Mouse (Mus musculus) neural tube, embryonic 11.5 days (tissue): Measurements from ENCODE around the gene Kif24. TPM values are rescaled to one million over a fixed set of nuclear protein-coding genes. Genes with fewer than 3 reads are reported as not detected.

ENCODE experiments used
- ATAC-seq: fragments of 200-750 bp; cut with Nextera tagmentation; 2 replicates; pipeline ENCODE4 v1.8.0; 2017; ENCODE audit warnings: moderate number of reproducible peaks, mild to moderate bottlenecking, moderate TSS enrichment, moderate library complexity; ENCODE audit not compliant: insufficient read depth, low FRiP score, low TSS enrichment
- DNase-seq: peaks from one replicate; pipeline ENCODE4 v3.0.0-alpha.2; 2015; ENCODE audit warnings: low spot score
- H3K27ac ChIP-seq: fragments of 300-500 bp; sonication (generic); 2 replicates; pipeline ENCODE4 v1.5.1; 2014; ENCODE audit warnings: low read depth, mild to moderate bottlenecking, low read length
- H3K27me3 ChIP-seq: fragments of 300-500 bp; sonication (generic); 2 replicates; pipeline ENCODE4 v1.6.1; 2014; ENCODE audit warnings: mild to moderate bottlenecking, low read length, mixed read lengths; ENCODE audit not compliant: control insufficient read depth, insufficient read depth
- H3K36me3 ChIP-seq: fragments of 300-500 bp; sonication (generic); 2 replicates; pipeline ENCODE4 v1.6.1; 2014; ENCODE audit warnings: mild to moderate bottlenecking, low read length, moderate library complexity, mixed read lengths; ENCODE audit not compliant: control insufficient read depth, insufficient read depth
- H3K4me1 ChIP-seq: fragments of 300-500 bp; sonication (generic); 2 replicates; pipeline ENCODE4 v1.6.1; 2014; ENCODE audit warnings: low read length, mixed read lengths; ENCODE audit not compliant: control insufficient read depth, insufficient read depth
- H3K4me2 ChIP-seq: fragments of 300-500 bp; sonication (generic); 2 replicates; pipeline ENCODE4 v1.6.1; 2014; ENCODE audit warnings: low read depth, mild to moderate bottlenecking, moderate library complexity
- H3K4me3 ChIP-seq: fragments of 300-500 bp; sonication (generic); 2 replicates; pipeline ENCODE4 v1.5.1; 2014; ENCODE audit warnings: low read depth, low read length
- H3K9ac ChIP-seq: fragments of 300-500 bp; sonication (generic); 2 replicates; pipeline ENCODE4 v1.6.1; 2014; ENCODE audit warnings: mild to moderate bottlenecking, low read length
- H3K9me3 ChIP-seq: fragments of 300-500 bp; sonication (generic); 2 replicates; pipeline ENCODE4 v1.6.1; 2016; ENCODE audit warnings: low read length; ENCODE audit not compliant: control insufficient read depth
- WGBS: fragments of 180-500 bp; shearing (Covaris S2); extraction: QIAGEN DNeasy Blood & Tissue Kit; methylation state at CpG from one replicate; pipeline ENCODE4 v1.1.7; 2014; 5-methylcytosine and 5-hydroxymethylcytosine counted together
- polyA plus RNA-seq: library from polyadenylated mRNA; unstranded; fragments of >200 nt; fragmentation: Nextera tagmentation; extraction: Ambion mirVana; gene quantifications from 2 replicates; pipeline ENCODE4 v1.2.1, GENCODE M21; 2014

The Kif24 gene
- polyA plus RNA-seq, 1 experiment from 2014 or later = 9.2 TPM

DNA sequence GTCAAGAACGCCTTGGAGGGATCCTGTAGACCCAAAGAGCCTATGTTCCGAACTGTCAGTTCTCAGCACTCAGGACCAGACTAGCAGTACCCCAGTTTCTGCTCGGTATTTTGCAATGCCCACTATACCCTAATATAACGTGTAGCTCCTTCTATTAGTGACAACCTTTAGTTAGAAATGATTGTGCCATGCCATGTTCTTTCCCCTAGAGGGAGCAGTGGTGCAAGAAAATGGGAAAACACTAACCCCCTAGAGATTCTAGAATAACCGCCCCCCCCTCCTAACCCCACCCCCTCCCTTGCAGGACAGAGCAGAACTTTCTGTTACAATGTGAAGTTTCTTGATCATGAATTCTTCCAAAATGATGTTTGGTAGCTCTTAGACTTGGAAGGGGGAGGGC is 39.6 kb upstream of the Kif24 start:
- H3K9me3 ChIP-seq = no peaks in the 10 kb centered on the region
- WGBS = 76% methylated on average over 5 of the region's 5 CpGs
- no peak for ATAC-seq

DNA sequence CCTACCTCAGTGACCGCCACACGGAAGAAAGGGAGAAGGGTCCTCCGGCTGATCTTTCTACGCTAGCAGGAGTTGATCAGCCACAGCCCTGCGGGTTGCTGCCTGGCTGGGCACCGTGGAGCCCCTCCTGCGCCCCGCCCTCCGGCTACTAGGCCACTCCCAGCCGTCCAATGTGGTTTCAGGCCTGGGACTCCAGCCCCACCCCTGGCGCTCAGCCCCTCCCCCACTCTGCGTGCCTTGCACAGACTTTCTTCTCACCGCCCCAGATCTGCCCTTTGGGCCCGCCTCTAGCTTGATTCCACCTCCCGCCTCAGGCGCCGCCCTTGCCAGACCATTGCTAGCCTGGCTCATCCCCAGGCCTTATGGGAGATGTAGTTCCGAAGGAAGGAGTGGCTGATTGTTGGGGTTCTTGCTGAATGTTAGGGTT is 38.3 kb upstream of the Kif24 start, which contains the start of gene AI464131:
Gene AI464131, minus strand, starts transcription at position 91 of the 427 bp plus-strand sequence.
- ATAC-seq = peak; percentile 86
- H3K9ac ChIP-seq = peak within 1 kb of the TSS; percentile 12; the same call in 1 of the 2 replicates
- peaks cover 42% of the 10 kb centered on the region for H3K27me3 ChIP-seq
- under 1% methylated on average over 17 of the region's 18 CpGs for WGBS
- peak within 1 kb of the TSS; percentile 34 for H3K4me3 ChIP-seq
- H3K9me3 ChIP-seq = no peaks in the 10 kb centered on the region
- DNase-seq = peak; percentile 98
- H3K36me3 ChIP-seq = no peaks in the 10 kb centered on the region
- H3K4me2 ChIP-seq = peak within 1 kb of the TSS; percentile 55
- peaks cover 19% of the 10 kb centered on the region for H3K4me1 ChIP-seq
- H3K27ac ChIP-seq = no peak within 1 kb of the TSS

More for the DNA sequence above, 39.6 kb upstream of the Kif24 start:
- peaks cover 29% of the 10 kb centered on the region for H3K27me3 ChIP-seq
- H3K9ac ChIP-seq = no peak overlapping the region
- peaks cover 11% of the 10 kb centered on the region for H3K4me1 ChIP-seq
- no peak for DNase-seq
- H3K27ac ChIP-seq = no peak overlapping the region
- no peaks in the 10 kb centered on the region for H3K36me3 ChIP-seq
- H3K4me2 ChIP-seq = no peak overlapping the region
- no peak overlapping the region for H3K4me3 ChIP-seq

DNA sequence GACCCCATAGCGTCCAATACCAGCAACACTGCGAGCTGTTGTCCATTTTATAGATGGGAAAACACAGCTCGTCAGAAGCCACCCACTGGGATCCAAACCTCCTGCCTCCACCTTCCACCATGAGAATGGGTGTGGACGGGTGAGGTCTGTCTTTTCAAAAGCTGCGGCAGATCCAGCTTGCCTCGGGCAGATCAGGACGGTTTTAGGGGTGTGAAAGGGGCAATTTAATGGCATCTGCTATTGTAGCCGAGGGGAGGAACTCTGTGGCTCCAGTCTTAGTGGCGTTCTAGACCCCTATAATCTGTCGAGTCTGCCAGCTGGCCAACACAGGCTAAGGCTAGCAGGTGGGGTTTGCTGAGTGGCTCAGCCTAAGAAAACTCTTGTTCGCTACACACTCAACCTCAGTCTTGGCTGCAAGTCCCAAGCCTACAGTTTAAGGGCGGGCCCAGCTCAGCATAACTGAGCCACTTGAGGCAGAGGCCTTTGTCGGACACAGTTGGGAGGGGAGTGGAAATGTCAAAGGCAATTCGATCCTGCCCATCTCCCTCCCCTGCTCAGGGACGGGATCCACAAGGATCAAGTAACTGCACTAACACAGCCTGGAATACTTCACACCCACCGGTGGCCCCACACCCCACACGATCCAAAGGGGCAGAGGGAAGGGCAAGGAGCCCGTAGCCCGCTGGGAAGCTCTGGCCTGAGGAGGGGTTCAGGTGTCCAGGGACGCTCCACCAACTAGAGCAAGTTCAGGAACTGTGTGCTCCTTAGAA is 37.7 kb upstream of the Kif24 start:
- ATAC-seq (peak; percentile 45), DNase-seq (peak; percentile 34)
- H3K27ac ChIP-seq = no peak overlapping the region
- H3K4me3 ChIP-seq = peak overlapping the region; percentile 34
- H3K4me1 ChIP-seq = peaks cover 20% of the 10 kb centered on the region
- H3K27me3 ChIP-seq = peaks cover 49% of the 10 kb centered on the region
- WGBS = 8% methylated on average over 20 of the region's 20 CpGs
- no peaks in the 10 kb centered on the region for H3K36me3 ChIP-seq
- H3K9ac ChIP-seq = peak overlapping the region; percentile 12; the same call in 1 of the 2 replicates
- no peaks in the 10 kb centered on the region for H3K9me3 ChIP-seq
- peak overlapping the region; percentile 55 for H3K4me2 ChIP-seq

DNA sequence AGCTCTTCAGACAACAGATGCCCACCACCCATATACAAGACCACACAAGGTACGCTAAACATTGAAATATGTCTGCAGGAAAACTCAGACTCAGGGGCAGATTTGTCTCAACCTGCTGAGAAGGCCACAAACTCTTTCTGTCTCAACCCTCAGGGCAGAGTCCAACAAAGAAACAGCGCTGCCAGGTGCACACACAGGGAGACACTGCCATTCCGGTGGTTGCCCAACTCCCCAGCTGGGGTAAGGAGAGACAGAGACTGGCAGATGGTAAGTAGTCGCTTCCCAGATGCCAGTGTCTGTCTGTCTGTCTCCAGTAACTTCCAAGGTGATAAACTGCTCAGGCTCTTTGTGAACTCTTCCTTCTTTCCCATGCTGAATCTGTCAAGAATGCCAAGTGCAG is 36.1 kb upstream of the Kif24 start:
- H3K4me1 ChIP-seq = peaks cover 12% of the 10 kb centered on the region
- no peak overlapping the region for H3K4me2 ChIP-seq
- H3K9me3 ChIP-seq = no peaks in the 10 kb centered on the region
- H3K36me3 ChIP-seq = no peaks in the 10 kb centered on the region
- H3K9ac ChIP-seq = no peak overlapping the region
- no peak overlapping the region for H3K27ac ChIP-seq
- WGBS = 73% methylated on average over 4 of the region's 4 CpGs
- H3K4me3 ChIP-seq = no peak overlapping the region
- DNase-seq (no peak), ATAC-seq (no peak)
- peaks cover 59% of the 10 kb centered on the region for H3K27me3 ChIP-seq

DNA sequence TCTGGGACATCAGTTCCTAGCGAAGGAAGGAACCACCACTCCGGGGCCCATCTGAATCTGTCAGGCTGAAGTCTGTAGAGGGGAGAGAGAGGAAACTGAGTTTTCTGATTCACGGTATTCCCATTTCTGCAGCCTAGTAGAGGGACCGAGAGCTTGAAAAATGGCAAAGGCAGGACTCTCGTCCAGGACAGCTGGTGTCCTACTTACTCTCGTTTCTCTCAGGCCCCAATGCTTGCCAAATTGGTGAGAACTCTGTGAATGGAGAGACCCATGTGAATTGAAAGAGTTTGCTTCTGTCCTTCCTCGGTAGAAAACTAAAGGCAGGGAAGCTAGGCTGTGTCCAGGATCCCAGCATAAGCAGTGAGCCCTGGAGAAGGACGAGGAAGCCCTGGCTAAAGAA is 34.9 kb upstream of the Kif24 start:
- WGBS = 58% methylated on average over 8 of the region's 8 CpGs
- Histone ChIP-seq H3K4me3 (no peak overlapping the region), H3K27me3 (peaks cover 64% of the 10 kb centered on the region), H3K4me1 (peaks cover 12% of the 10 kb centered on the region), H3K9ac (no peak overlapping the region), H3K27ac (no peak overlapping the region), H3K4me2 (no peak overlapping the region), H3K36me3 (no peaks in the 10 kb centered on the region), H3K9me3 (no peaks in the 10 kb centered on the region)
- no peak for DNase-seq
- no peak for ATAC-seq

DNA sequence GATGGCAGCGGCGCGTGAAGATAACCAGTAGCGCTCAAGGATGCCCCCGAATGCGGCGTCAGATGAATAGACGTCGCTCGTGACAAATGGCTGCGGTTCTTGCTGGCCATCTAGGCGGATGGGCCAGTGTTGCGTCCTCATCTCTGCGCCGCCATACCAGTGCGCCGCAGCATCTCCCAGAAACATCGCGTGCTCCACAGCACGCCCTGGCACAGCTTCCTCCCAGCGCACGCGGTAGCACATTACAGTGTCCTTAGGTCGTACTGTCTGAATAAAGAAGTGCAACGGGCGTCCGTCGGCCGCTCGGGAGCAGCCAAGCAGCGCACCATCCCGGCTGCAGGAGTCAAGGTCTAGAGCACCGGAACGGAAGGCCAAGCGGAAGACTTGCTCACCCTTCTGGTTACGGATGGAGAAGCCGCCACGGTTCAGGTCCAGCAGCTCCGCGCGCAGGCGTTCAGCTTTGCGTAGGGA is 34.3 kb upstream of the Kif24 start:
- peaks cover 12% of the 10 kb centered on the region for H3K4me1 ChIP-seq
- H3K27ac ChIP-seq = no peak overlapping the region
- H3K9ac ChIP-seq = 0 out of 2 replicates have a peak overlapping the region, but pooled peaks have one; percentile 29
- no peaks in the 10 kb centered on the region for H3K9me3 ChIP-seq
- peak overlapping the region; percentile 18 for H3K4me3 ChIP-seq
- DNase-seq (peak; percentile 59), ATAC-seq (no peak)
- H3K27me3 ChIP-seq = peaks cover 64% of the 10 kb centered on the region
- 3% methylated on average over 43 of the region's 43 CpGs for WGBS
- H3K36me3 ChIP-seq = no peaks in the 10 kb centered on the region
- H3K4me2 ChIP-seq = peak overlapping the region; percentile 44

DNA sequence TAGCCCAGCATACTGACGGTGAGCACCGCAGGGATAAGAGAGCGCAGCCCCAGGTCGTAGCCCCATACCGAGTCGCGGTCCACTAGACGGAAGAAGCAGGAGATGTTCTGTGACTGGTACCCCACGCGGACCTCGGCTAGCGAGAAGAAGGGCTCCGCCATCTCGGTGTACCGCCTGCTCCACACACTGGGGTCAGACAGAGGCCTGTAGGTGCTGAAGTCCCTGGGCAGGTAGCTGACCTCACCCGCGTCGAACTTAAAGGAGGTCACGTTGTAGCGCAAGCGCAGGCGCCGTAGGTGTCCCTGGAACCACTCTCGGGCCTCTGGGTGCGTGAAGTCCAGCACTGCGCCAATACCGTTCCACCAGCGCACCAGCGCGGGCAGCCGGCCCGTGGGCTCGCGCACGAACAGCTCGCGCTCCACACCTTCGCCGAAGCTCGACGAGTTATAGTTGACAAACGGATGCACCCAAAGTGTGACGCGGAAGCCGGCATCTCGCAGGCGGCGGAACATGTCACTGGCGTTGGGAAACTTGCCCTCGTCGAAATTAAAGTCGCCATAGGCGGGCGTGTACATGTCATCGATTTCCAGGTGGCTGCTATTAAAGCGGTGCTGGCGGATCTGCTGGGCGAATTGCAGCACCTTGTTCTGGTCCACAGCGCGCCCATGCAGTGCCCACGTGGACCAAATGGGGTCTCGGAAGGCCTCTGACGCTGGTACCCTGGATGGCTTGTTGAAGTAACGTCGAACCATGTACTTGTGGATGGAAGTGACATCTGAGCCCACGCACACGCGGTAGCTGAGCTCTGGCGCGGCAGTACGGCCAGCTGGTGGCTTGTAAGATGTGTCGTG is 33.5 kb upstream of the Kif24 start:
- 0 out of 2 replicates have a peak, but pooled peaks have one; percentile 23 for ATAC-seq
- 5% methylated on average over 72 of the region's 72 CpGs for WGBS
- peaks cover 64% of the 10 kb centered on the region for H3K27me3 ChIP-seq

DNA sequence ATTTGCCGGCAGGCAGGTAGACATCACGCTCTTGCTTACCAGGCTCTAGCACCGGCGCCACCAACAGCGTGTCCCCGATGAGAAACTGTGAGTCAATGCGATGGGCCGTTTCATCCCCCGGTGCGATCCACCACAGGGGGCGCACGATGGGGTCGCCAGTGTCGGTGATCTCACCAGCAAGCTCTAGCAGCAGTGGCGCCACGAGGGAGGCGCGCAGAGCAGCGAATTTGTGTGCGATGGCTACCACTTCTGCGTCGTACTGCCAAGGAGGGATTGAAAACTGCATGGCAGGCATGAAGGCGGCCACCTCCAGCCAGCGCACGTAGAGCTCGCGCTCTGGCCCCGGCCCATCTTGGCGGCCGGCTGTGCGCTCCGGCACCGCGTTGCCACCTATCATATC is 32.9 kb upstream of the Kif24 start:
- DNase-seq = peak; percentile 66
- Histone ChIP-seq H3K36me3 (no peaks in the 10 kb centered on the region), H3K4me1 (peaks cover 12% of the 10 kb centered on the region), H3K4me3 (peak overlapping the region; percentile 18), H3K9me3 (no peaks in the 10 kb centered on the region), H3K4me2 (peak overlapping the region; percentile 44), H3K9ac (0 out of 2 replicates have a peak overlapping the region, but pooled peaks have one; percentile 2), H3K27ac (no peak overlapping the region), H3K27me3 (peaks cover 64% of the 10 kb centered on the region)
- ATAC-seq = peak; percentile 29; the same call in 1 of the 2 replicates
- WGBS = under 1% methylated on average over 34 of the region's 34 CpGs

More for the DNA sequence above, 33.5 kb upstream of the Kif24 start:
- H3K4me1 ChIP-seq = peaks cover 12% of the 10 kb centered on the region
- H3K27ac ChIP-seq = no peak overlapping the region
- H3K9ac ChIP-seq = 0 out of 2 replicates have a peak overlapping the region, but pooled peaks have one; percentile 2
- peak overlapping the region; percentile 44 for H3K4me2 ChIP-seq
- H3K4me3 ChIP-seq = peak overlapping the region; percentile 18
- no peaks in the 10 kb centered on the region for H3K36me3 ChIP-seq
- no peaks in the 10 kb centered on the region for H3K9me3 ChIP-seq
- peak; percentile 25 for DNase-seq
